Comparison of ENCODE assay signal across 18 mouse cellular contexts in genomic region chr6:36980475-36980874, GRCm38 (mm10).
"Had no signal": no experiment of that assay in that cellular context is flagged by ENCODE, and none has a peak within 500 bp of the region (broad histone marks: within the 10 kb centered on the region; RNA-seq: fewer than 3 reads in every experiment).

No protein-coding gene starts in this region.

- H3K36me3 ChIP-seq: limb, embryonic 12.5 days; liver, embryonic 12.5 days; liver, embryonic 15.5 days; lung, embryonic 15.5 days had no signal

- ATAC-seq: liver, embryonic 12.5 days had no signal

- H3K27ac ChIP-seq: kidney, postnatal 0 days; left cerebral cortex, adult 2 months; limb, embryonic 12.5 days; liver, embryonic 12.5 days; liver, embryonic 15.5 days; lung, embryonic 15.5 days had no signal

- H3K4me1 ChIP-seq: limb, embryonic 12.5 days; liver, embryonic 12.5 days; liver, embryonic 15.5 days; lung, embryonic 15.5 days had no signal

- DNase-seq: kidney, postnatal 25 days; layer of hippocampus, adult 9-11 months; layer of hippocampus, postnatal 36 days; liver; lung, adult 18-20 months; lung, postnatal 10 days; lung, postnatal 36 days; midbrain, embryonic 14.5 days; thymus, adult 18-20 months; thymus, postnatal 36 days had no signal

- H3K27me3 ChIP-seq: limb, embryonic 12.5 days; liver, embryonic 12.5 days; liver, embryonic 15.5 days; lung, embryonic 15.5 days had no signal

- H3K9ac ChIP-seq: limb, embryonic 12.5 days; liver, embryonic 12.5 days; liver, embryonic 15.5 days; lung, embryonic 15.5 days had no signal

- H3K9me3 ChIP-seq: limb, embryonic 12.5 days; liver, embryonic 12.5 days; liver, embryonic 15.5 days; lung, embryonic 15.5 days had no signal

- H3K4me2 ChIP-seq: limb, embryonic 12.5 days; liver, embryonic 12.5 days; liver, embryonic 15.5 days; lung, embryonic 15.5 days; midbrain, embryonic 11.5 days had no signal

- H3K4me3 ChIP-seq: layer of hippocampus, adult 2 months; left cerebral cortex, adult 2 months; limb, embryonic 12.5 days; liver, embryonic 12.5 days; liver, embryonic 15.5 days; lung, embryonic 15.5 days had no signal
